In genomic region chr2:180837996-180838395, GRCm38 (mm10) we compare ENCODE assay signal across 12 mouse cellular contexts.
"Had no signal": no experiment of that assay in that cellular context is flagged by ENCODE, and none has a peak within 500 bp of the region (broad histone marks: within the 10 kb centered on the region; RNA-seq: fewer than 3 reads in every experiment).

No protein-coding gene starts in this region.

- H3K9ac ChIP-seq: limb, embryonic 15.5 days; liver, embryonic 12.5 days; lung, embryonic 15.5 days; midbrain, embryonic 12.5 days; neural tube, embryonic 13.5 days; stomach, embryonic 15.5 days had no signal

- H3K4me1 ChIP-seq: limb, embryonic 15.5 days; liver, embryonic 12.5 days; lung, embryonic 15.5 days; midbrain, embryonic 12.5 days; stomach, embryonic 15.5 days had no signal

- H3K27ac ChIP-seq: limb, embryonic 15.5 days; liver, embryonic 12.5 days; lung, embryonic 15.5 days; midbrain, embryonic 12.5 days; neural tube, embryonic 13.5 days; stomach, embryonic 15.5 days had no signal

- H3K9me3 ChIP-seq: limb, embryonic 15.5 days; liver, embryonic 12.5 days; lung, embryonic 15.5 days; midbrain, embryonic 12.5 days; neural tube, embryonic 13.5 days; stomach, embryonic 15.5 days had no signal

- ATAC-seq: intestine, postnatal 0 days; liver, embryonic 12.5 days had no signal

- H3K27me3 ChIP-seq: lung, embryonic 15.5 days; midbrain, embryonic 12.5 days; neural tube, embryonic 13.5 days; stomach, embryonic 15.5 days had no signal

- H3K36me3 ChIP-seq: limb, embryonic 15.5 days; liver, embryonic 12.5 days; lung, embryonic 15.5 days; midbrain, embryonic 12.5 days; neural tube, embryonic 13.5 days; stomach, embryonic 15.5 days had no signal

- H3K4me3 ChIP-seq: limb, embryonic 15.5 days; liver, embryonic 12.5 days; lung, embryonic 15.5 days; midbrain, embryonic 12.5 days; neural tube, embryonic 13.5 days; stomach, embryonic 15.5 days had no signal

- H3K4me2 ChIP-seq: limb, embryonic 15.5 days; liver, embryonic 12.5 days; lung, embryonic 15.5 days; midbrain, embryonic 12.5 days; neural tube, embryonic 13.5 days; stomach, embryonic 15.5 days had no signal

- DNase-seq: layer of hippocampus, adult 9-11 months; layer of hippocampus, postnatal 36 days; right cerebral cortex, postnatal 14 days; thymus, adult 2 months; thymus, postnatal 25 days had no signal
